Mouse (Mus musculus): ENCODE measurements around the gene Tbx6. TPM values are rescaled to one million over a fixed set of nuclear protein-coding genes. Genes with fewer than 3 reads are reported as not detected.

Tbx6 gene
- total and polyA plus RNA-seq, 3 experiments = 0.12 to 0.15 TPM; not detected in 1

DNA sequence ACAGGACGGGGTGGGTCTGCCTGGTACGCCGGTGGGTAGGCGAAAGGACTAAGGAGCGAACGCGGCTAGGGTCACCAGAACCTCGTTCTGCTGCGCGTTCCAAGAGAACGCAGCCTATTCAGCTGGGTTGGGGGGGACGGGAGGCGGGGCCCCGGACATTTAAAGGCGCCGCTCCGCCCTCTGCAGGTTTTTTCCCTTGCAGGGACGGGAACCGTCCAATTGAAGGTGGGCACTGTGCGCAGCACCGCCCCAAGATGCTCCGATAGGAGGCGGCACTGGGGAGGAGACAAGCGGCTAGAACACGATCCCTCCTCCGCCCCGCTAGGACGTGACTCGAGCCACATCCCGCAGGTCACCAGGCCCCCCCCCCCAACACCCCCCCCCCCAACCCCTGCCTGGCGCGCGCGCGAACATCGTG lies 17.8 kb downstream of the Tbx6 start (continued):
- TF ChIP-seq GATA1 (IDR thresholded peaks at IDR 0.05; ENCODE audit: low read depth, low read length) = 0 out of 2 replicates have a peak, but pooled peaks have one; percentile 18
- no peak for TF ChIP-seq SMC3 (IDR thresholded peaks at IDR 0.05; ENCODE audit: low read depth, low read length)

DNA sequence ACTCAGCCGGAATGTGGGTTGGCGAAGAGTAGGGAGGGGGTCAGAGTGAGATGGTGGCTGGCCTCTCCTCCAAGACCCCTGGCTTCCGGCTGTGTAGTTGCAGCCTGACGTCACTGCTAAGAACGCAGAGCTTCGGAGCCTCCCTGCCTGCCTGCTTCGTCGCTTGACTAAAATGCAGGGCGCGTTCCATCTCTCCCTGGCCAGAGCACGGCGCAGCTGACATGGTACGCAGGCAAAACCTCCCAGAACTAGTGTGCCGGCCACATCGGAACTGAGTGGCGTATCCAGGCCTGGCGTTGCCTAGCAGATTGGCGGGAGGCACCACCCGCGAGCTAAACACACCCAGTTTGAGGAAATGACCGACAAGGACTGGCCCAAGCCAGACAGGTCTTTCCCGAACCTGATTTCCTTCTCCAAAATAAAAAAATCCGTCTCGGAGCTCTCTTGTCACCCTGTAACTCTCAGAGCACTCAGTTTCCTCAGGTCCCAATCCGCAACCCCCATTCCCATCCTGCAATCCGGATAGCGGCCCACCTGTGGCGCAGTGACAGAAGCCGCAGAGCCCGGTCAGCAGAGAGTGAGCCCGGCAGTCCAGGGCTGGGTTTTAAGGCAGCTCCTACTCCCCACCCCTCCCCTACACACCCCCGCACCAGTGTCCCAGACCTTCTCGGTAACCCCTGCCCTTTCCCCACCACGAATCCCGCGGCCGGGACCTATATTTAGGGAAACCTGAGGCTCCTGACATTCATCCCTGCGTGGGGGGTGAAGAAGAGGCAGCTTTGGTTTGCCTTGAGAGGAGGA lies 18.4 kb downstream of the Tbx6 start:
- DNase-seq (ENCODE audit: low read depth, low spot score) = no peak
- H3K79me2 ChIP-seq (ENCODE audit: control insufficient read depth, insufficient read depth, low read length, poor library complexity) = peaks cover 35% of the 10 kb centered on the region
- TF ChIP-seq MAX (IDR thresholded peaks at IDR 0.05; ENCODE audit: low read length) (no peak), MAZ (IDR thresholded peaks at IDR 0.05; ENCODE audit: low read depth, low read length) (peak; percentile 95), POLR2A (IDR thresholded peaks at IDR 0.05; ENCODE audit: control insufficient read depth in 1 of 2, insufficient read depth in 1 of 2, low read depth in 1 of 2, low read length in 2 of 2, poor library complexity in 1 of 2) (no peak), GABPA (IDR thresholded peaks at IDR 0.05; ENCODE audit: low read depth, low read length) (peak; percentile 84), UBTF (IDR thresholded peaks at IDR 0.05; ENCODE audit: borderline replicate concordance, insufficient read depth, low read depth, low read length) (no peak), ELF1 (IDR thresholded peaks at IDR 0.05; ENCODE audit: low read depth, low read length) (0 out of 2 replicates have a peak, but pooled peaks have one; percentile 48), EP300 (IDR thresholded peaks at IDR 0.05; ENCODE audit: low read depth in 1 of 2, low read length in 2 of 2) (peak in 1 of 2 experiments; percentile 51; a peak in 2 of 4 replicates), HCFC1 (IDR thresholded peaks at IDR 0.05; ENCODE audit: low read depth, low read length) (peak; percentile 18; the same call in 1 of the 2 replicates), TCF12 (IDR thresholded peaks at IDR 0.05; ENCODE audit: low read depth, low read length) (peak; percentile 32; the same call in 1 of the 2 replicates), ZKSCAN1 (IDR thresholded peaks at IDR 0.05; ENCODE audit: low read depth, low read length) (0 out of 2 replicates have a peak, but pooled peaks have one; percentile 12), JUND (IDR thresholded peaks at IDR 0.05; ENCODE audit: low read depth, low read length) (no peak), E2F4 (IDR thresholded peaks at IDR 0.05; ENCODE audit: borderline replicate concordance, low read depth, low read length) (no peak), TBP (IDR thresholded peaks at IDR 0.05; ENCODE audit: low read depth, low read length) (0 out of 2 replicates have a peak, but pooled peaks have one; percentile 53), CTCF (IDR thresholded peaks at IDR 0.05 in 2 of 3, conservative IDR thresholded peaks at IDR 0.05 in 1 of 3; ENCODE audit: control insufficient read depth in 1 of 3, insufficient read depth in 1 of 3, low read depth in 2 of 3, low read length in 3 of 3, poor library complexity in 1 of 3, severe bottlenecking in 1 of 3) (no peak), ETS1 (IDR thresholded peaks at IDR 0.05; ENCODE audit: low read depth, low read length) (peak; percentile 83), TAL1 (IDR thresholded peaks at IDR 0.05; ENCODE audit: low read length) (no peak), BHLHE40 (IDR thresholded peaks at IDR 0.05; ENCODE audit: borderline replicate concordance, low read depth, low read length) (no peak), SMC3 (IDR thresholded peaks at IDR 0.05; ENCODE audit: low read depth, low read length) (no peak), USF2 (IDR thresholded peaks at IDR 0.05; ENCODE audit: borderline replicate concordance in 1 of 2, insufficient read depth in 1 of 2, low read depth in 1 of 2, low read length in 2 of 2) (no peak)
- peaks cover 13 to 51% of the 10 kb centered on the region in 2 experiments for H3K36me3 ChIP-seq (ENCODE audit: control insufficient read depth in 1 of 2, insufficient read depth in 2 of 2, low read length in 2 of 2)
- peak overlapping the region; percentile 65 for H3K9ac ChIP-seq (ENCODE audit: control insufficient read depth, low read depth, low read length, poor library complexity, severe bottlenecking)
- H3K27ac ChIP-seq (ENCODE audit: control insufficient read depth, low read depth, low read length) = peak overlapping the region; percentile 92
- H3K9me3 ChIP-seq (replicated peaks; ENCODE audit: insufficient read depth, low read length) = no peaks in the 10 kb centered on the region
- no peaks in the 10 kb centered on the region for H3K27me3 ChIP-seq (ENCODE audit: control insufficient read depth in 1 of 2, insufficient read depth in 2 of 2, low read length in 2 of 2)
- H3K4me1 ChIP-seq (ENCODE audit: control insufficient read depth in 1 of 2, insufficient read depth in 2 of 2, low read length in 2 of 2) = peaks cover 20 to 47% of the 10 kb centered on the region in 2 experiments
- peak overlapping the region; percentile 56 to 78 for H3K4me3 ChIP-seq (ENCODE audit: control insufficient read depth in 1 of 2, insufficient read depth in 1 of 2, low read depth in 2 of 2, low read length in 2 of 2)
